Mouse (Mus musculus) olfactory bulb, adult 2 months (tissue): ENCODE measurements around the gene Srcap.

Experiments
- CTCF ChIP-seq: fragments of 200-500 bp; IDR thresholded peaks from 2 replicates; pipeline ENCODE4 v1.5.1; 2012; ENCODE audit warnings: low read depth, mild to moderate bottlenecking, low read length, moderate library complexity; ENCODE audit not compliant: insufficient read depth
- POLR2A ChIP-seq: fragments of 200-500 bp; IDR thresholded peaks from 2 replicates; pipeline ENCODE4 v1.6.1; 2012; ENCODE audit warnings: mild to moderate bottlenecking, low read depth, low read length, moderate library complexity; ENCODE audit not compliant: insufficient read depth

DNA sequence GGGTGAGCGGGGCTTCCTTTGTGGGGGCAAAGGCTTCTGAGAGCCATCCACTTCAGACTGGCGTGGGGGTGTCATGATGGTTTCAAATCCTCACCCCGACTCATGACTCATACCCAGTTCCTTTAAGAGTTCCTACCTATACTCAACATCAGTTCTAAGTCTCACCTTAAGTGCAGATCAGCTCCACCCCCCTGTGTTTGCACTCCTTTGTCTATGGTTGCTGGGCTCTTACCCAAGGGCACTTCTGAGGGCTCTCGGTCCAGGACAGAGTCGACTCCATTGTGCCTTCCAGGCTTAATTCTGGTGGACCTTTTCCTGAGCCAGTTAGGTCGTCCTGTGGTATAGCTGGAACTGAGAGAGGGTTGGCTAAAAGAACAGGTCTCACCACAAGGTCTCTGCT is 95.4 kb downstream of the Srcap start:
- TF ChIP-seq POLR2A (no peak), CTCF (no peak)
